Mouse (Mus musculus): ENCODE data around the gene Gpr12. TPM values are rescaled to one million over a fixed set of nuclear protein-coding genes. Genes with fewer than 3 reads are reported as not detected.
"Not testable (repeated sequence)": the region's sequence is repeated elsewhere in the genome, so short reads cannot be mapped to it uniquely, and the experiment has no call there.

Gene Gpr12
- polyA plus RNA-seq, 1 experiment from 2014 or later = 0.51 TPM

- ATAC-seq (ENCODE audit: low FRiP score, low TSS enrichment) = not testable (repeated sequence)
Measured at GRCm38 (mm10) chr5:146571830-146572734, 13.0 kb downstream of the Gpr12 start.

GRCm38 (mm10) chr5:146570179-146570578, 14.9 kb downstream of the Gpr12 start:
- WGBS = 76% methylated on average over 6 of the region's 6 CpGs
- not testable (repeated sequence) for ATAC-seq (ENCODE audit: low FRiP score, low TSS enrichment)

More at GRCm38 (mm10) chr5:146571830-146572734, 13.0 kb downstream of the Gpr12 start:
- not testable (repeated sequence) for H3K4me3 ChIP-seq (ENCODE audit: low read length); H3K9ac ChIP-seq (ENCODE audit: low read depth, low read length); H3K4me2 ChIP-seq (replicated peaks; ENCODE audit: low read depth, low read length); H3K4me1 ChIP-seq (ENCODE audit: control insufficient read depth, insufficient read depth, low read length); H3K36me3 ChIP-seq (ENCODE audit: control insufficient read depth, insufficient read depth, low read length); H3K27me3 ChIP-seq (ENCODE audit: control insufficient read depth, insufficient read depth, low read length); H3K9me3 ChIP-seq (ENCODE audit: control insufficient read depth, low read length); H3K27ac ChIP-seq (ENCODE audit: low read depth, low read length)
- WGBS = 72% methylated on average over 6 of the region's 6 CpGs

GRCm38 (mm10) chr5:146567054-146567453, 18.0 kb downstream of the Gpr12 start:
- no peaks in the 10 kb centered on the region for H3K4me1 ChIP-seq (ENCODE audit: control insufficient read depth, insufficient read depth, low read length)
- H3K9ac ChIP-seq (ENCODE audit: low read depth, low read length) = no peak overlapping the region
- H3K27ac ChIP-seq (ENCODE audit: low read depth, low read length) = no peak overlapping the region
- WGBS = 62% methylated on average over 4 of the region's 4 CpGs
- ATAC-seq (ENCODE audit: low FRiP score, low TSS enrichment) = no peak
- no peaks in the 10 kb centered on the region for H3K9me3 ChIP-seq (ENCODE audit: control insufficient read depth, low read length)
- H3K36me3 ChIP-seq (ENCODE audit: control insufficient read depth, insufficient read depth, low read length) = no peaks in the 10 kb centered on the region
- H3K4me2 ChIP-seq (replicated peaks; ENCODE audit: low read depth, low read length) = no peak overlapping the region
- no peak overlapping the region for H3K4me3 ChIP-seq (ENCODE audit: low read length)
- no peaks in the 10 kb centered on the region for H3K27me3 ChIP-seq (ENCODE audit: control insufficient read depth, insufficient read depth, low read length)

More at GRCm38 (mm10) chr5:146570179-146570578, 14.9 kb downstream of the Gpr12 start:
- H3K9ac ChIP-seq (ENCODE audit: low read depth, low read length); H3K4me1 ChIP-seq (ENCODE audit: control insufficient read depth, insufficient read depth, low read length); H3K27ac ChIP-seq (ENCODE audit: low read depth, low read length); H3K4me3 ChIP-seq (ENCODE audit: low read length); H3K36me3 ChIP-seq (ENCODE audit: control insufficient read depth, insufficient read depth, low read length); H3K27me3 ChIP-seq (ENCODE audit: control insufficient read depth, insufficient read depth, low read length); H3K4me2 ChIP-seq (replicated peaks; ENCODE audit: low read depth, low read length); H3K9me3 ChIP-seq (ENCODE audit: control insufficient read depth, low read length): not testable (repeated sequence)

- Histone ChIP-seq H3K4me2 (replicated peaks; ENCODE audit: low read depth, low read length) (no peak overlapping the region), H3K27ac (ENCODE audit: low read depth, low read length) (no peak overlapping the region), H3K4me1 (ENCODE audit: control insufficient read depth, insufficient read depth, low read length) (no peaks in the 10 kb centered on the region), H3K9me3 (ENCODE audit: control insufficient read depth, low read length) (no peaks in the 10 kb centered on the region), H3K27me3 (ENCODE audit: control insufficient read depth, insufficient read depth, low read length) (no peaks in the 10 kb centered on the region), H3K36me3 (ENCODE audit: control insufficient read depth, insufficient read depth, low read length) (no peaks in the 10 kb centered on the region), H3K9ac (ENCODE audit: low read depth, low read length) (no peak overlapping the region), H3K4me3 (ENCODE audit: low read length) (no peak overlapping the region)
- WGBS = 89% methylated on average over 1 of the region's 1 CpGs
- no peak for ATAC-seq (ENCODE audit: low FRiP score, low TSS enrichment)
Measured at GRCm38 (mm10) chr5:146564259-146564658, 20.8 kb downstream of the Gpr12 start.

GRCm38 (mm10) chr5:146555836-146556235, 29.2 kb downstream of the Gpr12 start, which contains the start of gene Gm3415:
Gene Gm3415, plus strand, starts transcription at chr5:146556136.
- not testable (repeated sequence) for H3K36me3 ChIP-seq (ENCODE audit: control insufficient read depth, insufficient read depth, low read length); H3K9me3 ChIP-seq (ENCODE audit: control insufficient read depth, low read length); H3K4me1 ChIP-seq (ENCODE audit: control insufficient read depth, insufficient read depth, low read length); H3K27ac ChIP-seq (ENCODE audit: low read depth, low read length); ATAC-seq (ENCODE audit: low FRiP score, low TSS enrichment); H3K4me2 ChIP-seq (replicated peaks; ENCODE audit: low read depth, low read length); H3K4me3 ChIP-seq (ENCODE audit: low read length); H3K9ac ChIP-seq (ENCODE audit: low read depth, low read length); H3K27me3 ChIP-seq (ENCODE audit: control insufficient read depth, insufficient read depth, low read length)
- WGBS = no CpG with 5 or more reads among the region's 3 CpGs

GRCm38 (mm10) chr5:146537347-146537746, 47.7 kb downstream of the Gpr12 start, which contains the start of gene Gm3409:
Gene Gm3409, plus strand, starts transcription at chr5:146537647.
- not testable (repeated sequence) for H3K4me3 ChIP-seq (ENCODE audit: low read length); H3K9me3 ChIP-seq (ENCODE audit: control insufficient read depth, low read length); H3K4me2 ChIP-seq (replicated peaks; ENCODE audit: low read depth, low read length); H3K27me3 ChIP-seq (ENCODE audit: control insufficient read depth, insufficient read depth, low read length); H3K9ac ChIP-seq (ENCODE audit: low read depth, low read length); ATAC-seq (ENCODE audit: low FRiP score, low TSS enrichment); H3K27ac ChIP-seq (ENCODE audit: low read depth, low read length); H3K36me3 ChIP-seq (ENCODE audit: control insufficient read depth, insufficient read depth, low read length); H3K4me1 ChIP-seq (ENCODE audit: control insufficient read depth, insufficient read depth, low read length)
- WGBS = 92% methylated on average over 2 of the region's 3 CpGs

Other genes starting within 250 kb of the Gpr12 start
- gene Wasf3, start 200.3 kb downstream of the Gpr12 start, polyA plus RNA-seq (2014; fragmentation: Nextera tagmentation; extraction: Ambion mirVana) = 2.3 and 2.7 TPM in 2 replicates
- not detected in 2 replicates for gene Gm6408, start 103.3 kb downstream of the Gpr12 start, polyA plus RNA-seq (2014; fragmentation: Nextera tagmentation; extraction: Ambion mirVana)
- gene Gm6370, start 93.9 kb downstream of the Gpr12 start, polyA plus RNA-seq (2014; fragmentation: Nextera tagmentation; extraction: Ambion mirVana) = not detected in 2 replicates
- gene 4930449I24Rik, start 82.8 kb downstream of the Gpr12 start, polyA plus RNA-seq (2014; fragmentation: Nextera tagmentation; extraction: Ambion mirVana) = not detected in 2 replicates
- not detected in 2 replicates for gene Gm3402, start 71.1 kb downstream of the Gpr12 start, polyA plus RNA-seq (2014; fragmentation: Nextera tagmentation; extraction: Ambion mirVana)
- not detected in 2 replicates for gene Gm3404, start 59.4 kb downstream of the Gpr12 start, polyA plus RNA-seq (2014; fragmentation: Nextera tagmentation; extraction: Ambion mirVana)
- not detected in 2 replicates for gene Gm3409, start 47.6 kb downstream of the Gpr12 start, polyA plus RNA-seq (2014; fragmentation: Nextera tagmentation; extraction: Ambion mirVana)
- gene Gm3415, start 29.1 kb downstream of the Gpr12 start, polyA plus RNA-seq (2014; fragmentation: Nextera tagmentation; extraction: Ambion mirVana) = not detected in 2 replicates
- gene Usp12, start 209.8 kb upstream of the Gpr12 start, polyA plus RNA-seq (2014; fragmentation: Nextera tagmentation; extraction: Ambion mirVana) = 11.0 and 14.4 TPM in 2 replicates
- gene Rpl21, start 247.7 kb upstream of the Gpr12 start, polyA plus RNA-seq (2014; fragmentation: Nextera tagmentation; extraction: Ambion mirVana) = 689 and 848 TPM in 2 replicates

Data from kidney, embryonic 14.5 days (tissue).